Mouse (Mus musculus): ENCODE data around the gene Hic1.
A peak's percentile ranks its signal among the peaks of the same experiment; 100 is the strongest.
"Not testable (repeated sequence)": the region's sequence is repeated elsewhere in the genome, so short reads cannot be mapped to it uniquely, and the experiment has no call there.

Hic1 gene

GRCm38 (mm10) chr11:75192336-75193214 lies 23.3 kb upstream of the Hic1 start:
- DNase-seq (ENCODE audit: low spot score), result no peak

DNA sequence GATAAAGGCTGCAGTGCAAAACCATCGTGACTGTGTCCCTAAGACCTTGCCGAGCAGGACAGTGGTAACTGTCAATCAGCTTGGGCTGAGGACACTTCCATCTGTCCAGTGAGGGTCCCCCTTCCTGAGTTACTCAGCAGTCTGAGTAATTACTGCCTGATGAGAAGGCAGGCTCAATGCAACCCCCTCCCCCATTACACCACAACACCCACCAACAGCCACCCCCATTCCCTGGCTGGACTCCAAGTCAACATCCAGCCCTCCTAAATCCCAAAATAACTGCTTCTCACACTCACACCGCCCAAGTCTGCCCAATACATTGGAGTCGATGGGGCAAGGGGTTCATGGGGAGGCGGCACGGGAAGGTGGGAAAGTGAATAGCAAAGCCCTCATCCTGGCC lies 22.5 kb upstream of the Hic1 start:
- no peak for DNase-seq (ENCODE audit: low spot score)

GRCm38 (mm10) chr11:75190905-75191441 lies 21.7 kb upstream of the Hic1 start, which contains the start of gene Dph1:
TSS of gene Dph1 (minus strand) at chr11:75191241.
- no peak for DNase-seq (ENCODE audit: low spot score)

DNA sequence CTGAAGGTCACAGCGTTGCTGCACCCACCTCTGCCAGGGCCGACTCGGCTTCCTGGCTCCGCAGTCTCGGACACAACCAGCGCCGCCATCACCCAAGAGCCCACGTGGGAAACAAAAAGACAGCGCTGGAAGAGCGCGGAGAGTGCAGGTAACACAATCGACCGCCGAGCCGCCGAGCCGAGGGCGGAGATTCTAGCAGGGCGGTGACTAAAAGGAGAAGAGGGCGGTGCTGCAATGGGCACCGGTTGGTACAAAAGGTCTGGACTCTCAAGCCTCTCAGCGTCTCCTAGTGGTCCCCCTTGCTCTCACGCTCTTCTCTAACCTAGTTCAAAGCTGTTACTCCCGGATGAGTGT lies 21.0 kb upstream of the Hic1 start:
- DNase-seq (ENCODE audit: low spot score), result peak; percentile 70

- no peak for DNase-seq (ENCODE audit: low spot score)
Measured at GRCm38 (mm10) chr11:75189713-75190370, 20.5 kb upstream of the Hic1 start.

DNA sequence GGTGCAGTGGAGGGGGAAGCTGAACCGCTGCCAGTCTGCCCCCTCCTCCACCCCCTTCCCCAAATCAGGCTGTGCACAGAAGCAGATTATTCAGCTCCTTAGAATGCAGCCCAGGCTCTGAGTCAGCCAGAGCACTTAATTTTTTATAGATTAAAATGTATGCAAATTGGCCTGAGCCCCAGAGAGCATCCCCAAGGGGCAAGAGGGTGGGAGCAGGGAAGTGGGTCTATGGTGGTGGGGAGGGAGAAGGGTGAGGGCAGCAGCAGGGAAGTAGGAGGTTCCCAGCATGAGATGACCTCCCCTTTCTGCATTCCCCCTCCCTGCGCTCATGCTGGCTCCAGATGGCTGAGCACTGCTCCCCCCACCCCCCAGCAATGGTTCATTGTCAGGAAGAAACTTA lies 15.7 kb upstream of the Hic1 start:
- no peak for DNase-seq (ENCODE audit: low spot score)

DNA sequence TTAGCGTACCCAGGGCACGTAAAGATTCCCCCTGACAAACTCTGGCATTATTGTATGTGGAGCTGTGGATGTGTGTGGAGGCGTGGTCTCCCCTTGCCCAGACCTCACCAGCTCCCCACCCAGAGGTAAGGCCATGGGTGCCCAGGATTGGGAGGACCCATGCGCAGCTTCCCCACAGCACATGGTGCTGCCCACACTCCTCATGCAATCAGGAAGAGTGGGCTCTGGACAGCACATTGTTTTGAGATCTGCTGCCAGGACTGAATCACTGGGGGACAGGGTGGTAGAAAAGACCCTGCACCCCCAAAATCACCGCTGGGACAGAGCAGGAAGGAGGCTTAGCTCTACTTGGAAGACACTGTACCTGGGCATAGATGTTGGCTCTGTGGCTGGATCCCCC lies 15.3 kb upstream of the Hic1 start:
- DNase-seq (ENCODE audit: low spot score), result no peak

- no peak for DNase-seq (ENCODE audit: low spot score)
Measured at GRCm38 (mm10) chr11:75183917-75184570, 14.7 kb upstream of the Hic1 start.

DNA sequence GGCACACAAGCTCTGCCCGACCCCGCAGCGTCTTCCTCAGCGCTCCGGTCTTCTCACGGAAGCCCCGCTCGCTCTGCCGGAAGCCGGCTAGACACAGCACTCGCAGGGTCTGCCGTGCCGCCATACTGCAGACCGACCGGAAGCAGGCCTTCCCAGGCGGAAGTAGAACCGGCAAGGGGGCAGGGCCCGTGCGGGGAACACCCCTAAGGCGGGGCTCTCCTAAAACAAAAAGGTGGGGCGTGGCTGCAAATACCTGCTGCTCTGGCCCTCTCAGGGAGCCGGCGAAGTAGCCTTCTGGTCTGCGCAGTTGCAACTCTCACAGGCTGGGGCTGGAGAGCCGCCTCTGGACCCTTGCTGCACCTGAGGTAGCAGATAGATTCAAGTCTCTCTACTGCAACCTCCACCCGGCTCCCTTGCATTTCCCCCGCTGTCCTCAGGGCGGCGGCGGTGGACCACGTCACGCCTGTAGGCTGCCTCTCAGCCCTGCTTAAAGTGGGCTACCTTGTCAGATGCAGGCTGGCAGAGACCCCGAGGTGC lies 9.4 kb upstream of the Hic1 start, which contains the start of gene Ovca2:
Ovca2 (minus strand) TSS at position 164 of the 537 bp plus-strand sequence.
- DNase-seq (ENCODE audit: low spot score), result peak; percentile 85

GRCm38 (mm10) chr11:75178011-75178410 lies 8.7 kb upstream of the Hic1 start:
- DNase-seq (ENCODE audit: low spot score), result no peak

GRCm38 (mm10) chr11:75174574-75174973 lies 5.3 kb upstream of the Hic1 start:
- not testable (repeated sequence) for DNase-seq (ENCODE audit: low spot score)

- no peak for DNase-seq (ENCODE audit: low spot score)
Measured at GRCm38 (mm10) chr11:75173799-75174165, 4.5 kb upstream of the Hic1 start.

- peak; percentile 69 for DNase-seq (ENCODE audit: low spot score)
Measured at GRCm38 (mm10) chr11:75173095-75173798, 3.9 kb upstream of the Hic1 start.

- DNase-seq (ENCODE audit: low spot score), result no peak
Measured at GRCm38 (mm10) chr11:75172151-75173094, 3.1 kb upstream of the Hic1 start.

GRCm38 (mm10) chr11:75171186-75171865 lies 2.0 kb upstream of the Hic1 start:
- no peak for DNase-seq (ENCODE audit: low spot score)

DNA sequence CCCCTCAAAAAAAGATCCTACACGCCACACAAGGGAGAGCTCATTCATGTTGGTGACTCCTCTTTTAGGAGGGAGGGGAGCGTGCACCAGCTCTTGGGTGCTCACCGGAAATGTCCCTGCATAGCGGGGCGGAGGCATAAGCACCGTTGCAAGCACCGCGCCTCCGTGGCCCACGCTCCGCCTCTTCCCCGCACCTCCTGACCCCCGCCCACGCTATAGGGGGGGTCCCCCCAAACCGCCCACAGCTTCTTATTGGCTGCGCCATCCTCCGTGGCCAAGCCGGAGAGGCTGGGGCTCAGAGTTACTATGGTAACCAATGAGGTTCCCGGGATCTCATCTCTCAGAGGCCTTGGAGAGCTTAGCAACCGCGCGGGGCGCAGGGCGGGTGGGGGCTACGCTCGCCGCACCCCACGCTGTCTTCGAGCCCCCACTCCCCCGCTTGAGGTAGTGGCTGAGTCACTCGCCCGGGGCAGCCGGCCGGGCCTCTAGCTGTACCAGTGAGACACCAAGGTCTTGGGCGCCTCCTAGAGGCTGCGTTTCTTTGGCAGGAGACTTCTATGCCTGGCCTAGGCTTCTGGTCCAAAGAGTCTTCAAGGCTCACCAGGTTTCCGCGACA lies 925 bp upstream of the Hic1 start:
- DNase-seq (ENCODE audit: low spot score), result peak; percentile 75

DNA sequence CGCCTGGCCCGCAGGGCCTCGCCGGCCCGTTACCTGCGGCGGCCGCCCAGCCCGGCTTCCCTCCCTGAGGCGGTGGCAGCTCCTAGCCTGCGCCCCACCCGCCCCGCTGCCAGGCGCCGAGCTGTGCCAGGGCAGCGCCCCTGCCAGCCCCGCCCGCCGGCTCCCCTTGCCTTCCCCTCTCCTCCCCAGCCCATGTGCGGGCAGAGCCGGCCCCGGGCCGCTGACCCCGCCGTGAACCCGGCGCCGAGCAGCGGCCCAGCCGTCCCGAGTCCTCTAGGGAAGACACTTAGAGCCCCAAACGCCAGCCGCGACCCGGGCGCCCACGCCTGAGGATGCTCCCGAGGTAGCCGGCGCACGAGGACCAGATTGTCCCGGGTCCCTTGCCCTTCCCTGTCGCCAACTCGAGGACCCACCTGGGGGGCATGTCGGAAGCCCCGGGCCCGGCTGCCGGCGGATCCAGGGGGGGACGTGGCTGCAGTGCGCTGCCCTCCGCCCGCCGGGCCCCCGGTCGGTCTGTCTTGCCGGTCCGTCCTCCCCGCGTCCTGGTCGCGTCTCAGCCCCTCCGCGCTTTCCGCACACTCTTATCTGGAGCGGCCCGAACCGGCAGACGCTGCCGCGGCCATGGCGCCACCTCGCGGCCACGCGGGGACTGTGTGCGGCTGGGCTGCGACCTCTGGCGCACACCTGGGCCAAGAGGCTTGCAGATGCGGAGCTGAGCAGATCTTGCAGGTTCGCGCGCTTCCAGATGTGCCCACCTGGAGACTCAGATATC lies 543 bp downstream of the Hic1 start:
- DNase-seq (ENCODE audit: low spot score), result peak; percentile 71
